Mouse (Mus musculus) limb, embryonic 11.5 days (tissue): ENCODE measurements at regions not wholly inside any gene's neighbourhood (a gene's known extent, or its start where the extent isn't known, plus 50 kb on each side); places are given as distances from the start of the nearest gene placed in this dataset.

ENCODE experiments used
- ATAC-seq: fragments of 200-750 bp; cut with Nextera tagmentation; 2 replicates; pipeline ENCODE4 v1.8.0; 2017; ENCODE audit warnings: low read depth; ENCODE audit not compliant: insufficient number of reproducible peaks, low FRiP score, low TSS enrichment
- DNase-seq: peaks from one replicate; pipeline ENCODE4 v3.0.0-alpha.2; 2015; ENCODE audit warnings: low spot score
- H3K27ac ChIP-seq: fragments of 300-500 bp; sonication (generic); replicated peaks from 2 replicates; pipeline ENCODE4 v1.5.1; 2014; ENCODE audit warnings: low read depth, mild to moderate bottlenecking, low read length
- H3K27me3 ChIP-seq: fragments of 300-500 bp; sonication (generic); 2 replicates; pipeline ENCODE4 v1.6.1; 2014; ENCODE audit warnings: mild to moderate bottlenecking, low read length, mixed read lengths; ENCODE audit not compliant: control insufficient read depth, insufficient read depth
- H3K36me3 ChIP-seq: fragments of 300-500 bp; sonication (generic); 2 replicates; pipeline ENCODE4 v1.6.1; 2014; ENCODE audit warnings: mild to moderate bottlenecking, low read length, moderate library complexity, mixed read lengths; ENCODE audit not compliant: control insufficient read depth, insufficient read depth
- H3K4me1 ChIP-seq: fragments of 300-500 bp; sonication (generic); 2 replicates; pipeline ENCODE4 v1.6.1; 2014; ENCODE audit warnings: low read length, mixed read lengths; ENCODE audit not compliant: control insufficient read depth, insufficient read depth
- H3K4me2 ChIP-seq: fragments of 300-500 bp; sonication (generic); 2 replicates; pipeline ENCODE4 v1.6.1; 2014; ENCODE audit warnings: low read depth, mild to moderate bottlenecking, moderate library complexity; ENCODE audit not compliant: severe bottlenecking
- H3K4me3 ChIP-seq: fragments of 300-500 bp; sonication (generic); 2 replicates; pipeline ENCODE4 v1.5.1; 2014; ENCODE audit warnings: low read depth, low read length
- H3K9ac ChIP-seq: fragments of 300-500 bp; sonication (generic); 2 replicates; pipeline ENCODE4 v1.6.1; 2014; ENCODE audit warnings: mild to moderate bottlenecking, low read length
- H3K9me3 ChIP-seq: fragments of 300-500 bp; sonication (generic); 2 replicates; pipeline ENCODE4 v1.6.1; 2016; ENCODE audit warnings: low read length; ENCODE audit not compliant: control insufficient read depth
- whole genome bisulfite sequencing: fragments of 180-500 bp; shearing (Covaris S2); extraction: QIAGEN DNeasy Blood & Tissue Kit; methylation state at CpG from one replicate; pipeline ENCODE4 v1.1.7; 2014; 5-methylcytosine and 5-hydroxymethylcytosine counted together

GRCm38 (mm10) chr1:119364901-119365300, 57.1 kb downstream of the Inhbb start:
- DNase-seq (no peak), ATAC-seq (no peak)
- Histone ChIP-seq H3K27me3 (no peaks in the 10 kb centered on the region), H3K4me3 (no peak overlapping the region), H3K36me3 (no peaks in the 10 kb centered on the region), H3K4me2 (no peak overlapping the region), H3K9ac (no peak overlapping the region), H3K27ac (no peak overlapping the region), H3K4me1 (no peaks in the 10 kb centered on the region), H3K9me3 (no peaks in the 10 kb centered on the region)

GRCm38 (mm10) chr1:119358096-119358495, 64.0 kb downstream of the Inhbb start:
- Histone ChIP-seq H3K27me3 (no peaks in the 10 kb centered on the region), H3K9me3 (no peaks in the 10 kb centered on the region), H3K4me3 (no peak overlapping the region), H3K27ac (no peak overlapping the region), H3K4me1 (no peaks in the 10 kb centered on the region), H3K9ac (no peak overlapping the region), H3K36me3 (no peaks in the 10 kb centered on the region), H3K4me2 (no peak overlapping the region)
- 74% methylated on average over 1 of the region's 1 CpGs for WGBS
- DNase-seq, result no peak
- no peak for ATAC-seq

GRCm38 (mm10) chr1:119356916-119357315, 65.1 kb downstream of the Inhbb start:
- no peak for DNase-seq
- Histone ChIP-seq H3K4me1 (no peaks in the 10 kb centered on the region), H3K36me3 (no peaks in the 10 kb centered on the region), H3K4me3 (no peak overlapping the region), H3K9ac (no peak overlapping the region), H3K27ac (no peak overlapping the region), H3K27me3 (no peaks in the 10 kb centered on the region), H3K4me2 (no peak overlapping the region), H3K9me3 (no peaks in the 10 kb centered on the region)
- no peak for ATAC-seq
- 49% methylated on average over 1 of the region's 1 CpGs for WGBS

DNA sequence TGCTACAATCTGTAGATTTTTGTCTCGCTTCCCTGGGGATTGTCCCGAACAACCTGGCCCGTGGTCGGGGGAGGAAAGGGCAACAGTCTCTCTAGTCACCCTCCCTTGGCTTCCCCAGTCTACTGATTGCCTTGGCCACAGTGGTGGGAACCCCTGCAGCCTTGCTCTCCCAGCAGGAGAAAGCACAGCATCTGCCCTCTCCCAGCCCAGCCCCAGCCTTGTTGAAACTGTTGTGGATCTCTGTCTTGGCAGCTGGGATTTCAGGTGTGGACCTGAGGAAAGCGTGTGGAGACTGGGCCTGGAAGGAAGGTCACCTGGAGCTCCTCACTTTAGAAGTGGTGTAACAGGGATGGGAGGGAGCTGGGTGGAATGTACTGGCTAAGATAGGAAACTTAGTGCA, 66.6 kb downstream of the Inhbb start:
- no peaks in the 10 kb centered on the region for H3K9me3 ChIP-seq
- no peak overlapping the region for H3K9ac ChIP-seq
- no peaks in the 10 kb centered on the region for H3K4me1 ChIP-seq
- DNase-seq (no peak), ATAC-seq (no peak)
- no peaks in the 10 kb centered on the region for H3K36me3 ChIP-seq
- H3K4me2 ChIP-seq, result no peak overlapping the region
- no peak overlapping the region for H3K4me3 ChIP-seq
- 86% methylated on average over 5 of the region's 5 CpGs for WGBS
- no peaks in the 10 kb centered on the region for H3K27me3 ChIP-seq
- no peak overlapping the region for H3K27ac ChIP-seq

- Histone ChIP-seq H3K27me3 (no peaks in the 10 kb centered on the region), H3K36me3 (no peaks in the 10 kb centered on the region), H3K27ac (no peak overlapping the region), H3K4me3 (no peak overlapping the region), H3K9me3 (no peaks in the 10 kb centered on the region), H3K4me1 (no peaks in the 10 kb centered on the region), H3K4me2 (no peak overlapping the region), H3K9ac (no peak overlapping the region)
- ATAC-seq (no peak), DNase-seq (no peak)
- WGBS, result 93% methylated on average over 8 of the region's 8 CpGs
Observed at GRCm38 (mm10) chr1:119351567-119351966, 70.5 kb downstream of the Inhbb start.

DNA sequence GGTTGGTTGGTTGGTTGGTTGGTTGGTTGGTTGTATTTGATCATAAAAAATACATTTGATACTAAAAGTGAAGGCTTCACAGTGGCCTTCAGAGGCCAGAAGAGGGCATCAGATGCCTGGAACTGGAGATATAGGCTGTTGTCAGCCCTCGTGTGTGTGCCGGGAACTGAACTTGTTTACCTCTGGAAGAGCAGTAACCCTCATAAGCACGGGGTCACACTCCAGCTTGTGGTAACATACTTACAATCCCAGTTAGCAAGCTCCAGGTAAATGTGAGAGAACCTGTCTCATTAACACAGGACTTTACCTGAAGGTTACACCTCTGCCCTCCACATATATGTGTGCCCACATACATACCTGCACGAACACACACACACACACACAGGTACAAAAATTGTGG, 71.2 kb downstream of the Inhbb start:
- DNase-seq (no peak), ATAC-seq (no peak)
- no peak overlapping the region for H3K4me2 ChIP-seq
- H3K9ac ChIP-seq, result no peak overlapping the region
- H3K36me3 ChIP-seq, result no peaks in the 10 kb centered on the region
- H3K4me1 ChIP-seq, result no peaks in the 10 kb centered on the region
- H3K27ac ChIP-seq, result no peak overlapping the region
- WGBS, result 91% methylated on average over 4 of the region's 4 CpGs
- H3K9me3 ChIP-seq, result no peaks in the 10 kb centered on the region
- no peaks in the 10 kb centered on the region for H3K27me3 ChIP-seq
- no peak overlapping the region for H3K4me3 ChIP-seq

DNA sequence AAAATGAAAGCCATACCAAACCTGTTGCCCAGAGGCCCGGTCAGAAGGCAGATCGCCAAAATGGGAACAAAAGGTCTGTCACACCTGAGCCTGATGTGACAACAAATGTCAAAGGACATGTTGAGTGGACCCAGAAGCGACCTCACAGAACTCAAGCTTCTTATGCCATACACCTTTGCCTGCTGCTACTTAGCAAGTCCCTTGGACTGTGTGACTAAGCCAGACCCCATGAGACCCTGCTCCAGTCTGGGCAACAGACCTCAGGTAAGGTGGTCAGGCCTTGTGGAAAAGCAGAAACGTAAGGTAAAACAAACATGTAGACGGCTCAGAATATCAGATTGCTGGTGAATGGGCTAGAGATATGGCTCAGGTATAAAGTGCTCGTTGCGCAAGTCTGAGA, 71.8 kb downstream of the Inhbb start:
- WGBS, result 91% methylated on average over 7 of the region's 7 CpGs
- Histone ChIP-seq H3K4me1 (no peaks in the 10 kb centered on the region), H3K9ac (no peak overlapping the region), H3K27ac (no peak overlapping the region), H3K4me2 (no peak overlapping the region), H3K4me3 (no peak overlapping the region), H3K36me3 (no peaks in the 10 kb centered on the region), H3K27me3 (no peaks in the 10 kb centered on the region), H3K9me3 (no peaks in the 10 kb centered on the region)
- no peak for ATAC-seq
- no peak for DNase-seq

DNA sequence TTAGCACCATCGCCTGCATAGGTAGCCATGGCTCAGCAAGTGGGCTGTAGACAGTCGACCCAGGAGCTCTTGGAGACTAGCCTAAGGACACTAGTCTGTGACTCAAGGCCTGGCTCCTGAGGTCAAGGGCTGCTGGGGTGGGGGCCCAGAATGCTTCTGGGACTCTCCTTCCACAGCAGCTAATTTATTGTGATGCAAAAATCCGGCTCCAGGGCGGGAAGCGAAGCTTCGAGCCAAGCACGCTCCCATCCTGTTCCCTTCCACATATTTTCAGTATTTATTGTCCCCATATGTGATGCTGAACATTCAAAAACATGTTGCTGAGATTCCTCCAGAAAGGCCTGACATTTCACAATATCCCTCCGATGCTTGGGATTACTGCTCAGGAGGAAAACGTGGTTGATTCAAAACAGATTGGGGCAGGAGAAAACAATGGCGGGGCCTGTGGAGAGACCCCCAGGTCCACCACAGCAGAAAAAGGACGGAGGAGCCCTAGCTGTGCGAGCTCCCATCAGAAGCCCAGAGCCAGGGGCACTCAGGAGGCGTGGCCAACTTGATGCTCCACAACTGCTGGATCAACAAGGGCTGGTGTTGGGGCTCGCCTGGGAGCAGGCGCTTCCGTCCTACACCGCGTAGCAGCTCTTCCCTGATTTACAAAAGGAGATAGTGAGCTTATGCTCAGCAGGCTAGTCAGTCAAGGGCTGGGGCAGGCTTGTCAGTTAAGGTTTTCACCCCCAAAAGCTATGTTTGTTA, 73.4 kb downstream of the Inhbb start:
- Histone ChIP-seq H3K27ac (no peak overlapping the region), H3K4me1 (no peaks in the 10 kb centered on the region), H3K4me3 (no peak overlapping the region), H3K9me3 (no peaks in the 10 kb centered on the region), H3K9ac (no peak overlapping the region), H3K36me3 (no peaks in the 10 kb centered on the region), H3K4me2 (no peak overlapping the region), H3K27me3 (no peaks in the 10 kb centered on the region)
- WGBS, result 24% methylated on average over 18 of the region's 18 CpGs
- ATAC-seq, result peak; percentile 79
- peak; percentile 58 for DNase-seq

GRCm38 (mm10) chr1:119347749-119348148, 74.3 kb downstream of the Inhbb start:
- Histone ChIP-seq H3K36me3 (no peaks in the 10 kb centered on the region), H3K4me2 (no peak overlapping the region), H3K9ac (no peak overlapping the region), H3K4me1 (no peaks in the 10 kb centered on the region), H3K27ac (no peak overlapping the region), H3K9me3 (no peaks in the 10 kb centered on the region), H3K27me3 (no peaks in the 10 kb centered on the region), H3K4me3 (no peak overlapping the region)
- WGBS, result 91% methylated on average over 1 of the region's 1 CpGs
- ATAC-seq, result no peak
- no peak for DNase-seq
